Mouse (Mus musculus): Measurements from ENCODE around the gene Mga. TPM values are rescaled to one million over a fixed set of nuclear protein-coding genes. Genes with fewer than 3 reads are reported as not detected.
A peak's percentile ranks its signal among the peaks of the same experiment; 100 is the strongest.

The Mga gene
- 9.9 and 14.3 TPM in 2 replicates for polyA plus RNA-seq (2012; ENCODE audit: insufficient read depth, insufficient read length, missing spikeins)

GRCm38 (mm10) chr2:119897090-119897732 lies at the start of gene Mga:
Mga (plus strand) TSS chr2:119897228.
- H3K4me3 ChIP-seq (ENCODE audit: insufficient read depth, low read depth, low read length), result peak within 1 kb of the TSS; percentile 62

GRCm38 (mm10) chr2:119853811-119854210 lies 43.2 kb upstream of the Mga start:
- Histone ChIP-seq H3K27ac (replicated peaks; ENCODE audit: low read depth, low read length) (no peak overlapping the region), H3K4me3 (ENCODE audit: insufficient read depth, low read depth, low read length) (no peak overlapping the region), H3K4me1 (ENCODE audit: control insufficient read depth, insufficient read depth, insufficient read length, low read length) (no peaks in the 10 kb centered on the region)

More at GRCm38 (mm10) chr2:119897090-119897732, at the start of gene Mga:
- Histone ChIP-seq H3K27ac (replicated peaks; ENCODE audit: low read depth, low read length) (peak within 1 kb of the TSS; percentile 82), H3K4me1 (ENCODE audit: control insufficient read depth, insufficient read depth, insufficient read length, low read length) (peaks cover 7% of the 10 kb centered on the region)

DNA sequence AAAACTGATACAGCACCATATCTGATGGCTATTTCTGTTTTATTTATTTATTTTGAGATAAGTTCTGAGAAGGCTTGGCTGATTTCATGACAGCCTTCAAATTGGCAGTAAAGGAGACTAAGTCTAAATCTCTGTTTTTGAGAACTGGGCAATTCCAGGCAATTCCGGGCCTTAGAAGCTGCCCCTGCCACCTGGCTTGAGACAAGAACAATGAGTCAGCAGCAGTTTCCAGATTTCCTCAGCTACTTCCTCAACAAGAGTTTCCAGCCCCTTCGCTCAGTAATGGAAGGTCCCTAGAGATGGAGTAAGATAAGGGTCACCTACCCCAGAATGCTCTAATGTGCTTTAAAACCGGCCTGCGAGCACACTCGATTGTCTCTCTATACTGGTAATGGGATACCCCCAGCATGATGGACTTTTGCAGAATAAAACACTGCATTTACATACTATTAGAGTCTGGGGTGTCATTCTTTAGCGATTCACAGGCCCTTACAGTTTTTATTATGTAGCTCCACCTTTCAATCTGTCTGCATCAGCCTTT lies 41.6 kb upstream of the Mga start:
- Histone ChIP-seq H3K27ac (replicated peaks; ENCODE audit: low read depth, low read length) (no peak overlapping the region), H3K4me3 (ENCODE audit: insufficient read depth, low read depth, low read length) (no peak overlapping the region), H3K4me1 (ENCODE audit: control insufficient read depth, insufficient read depth, insufficient read length, low read length) (no peaks in the 10 kb centered on the region)

DNA sequence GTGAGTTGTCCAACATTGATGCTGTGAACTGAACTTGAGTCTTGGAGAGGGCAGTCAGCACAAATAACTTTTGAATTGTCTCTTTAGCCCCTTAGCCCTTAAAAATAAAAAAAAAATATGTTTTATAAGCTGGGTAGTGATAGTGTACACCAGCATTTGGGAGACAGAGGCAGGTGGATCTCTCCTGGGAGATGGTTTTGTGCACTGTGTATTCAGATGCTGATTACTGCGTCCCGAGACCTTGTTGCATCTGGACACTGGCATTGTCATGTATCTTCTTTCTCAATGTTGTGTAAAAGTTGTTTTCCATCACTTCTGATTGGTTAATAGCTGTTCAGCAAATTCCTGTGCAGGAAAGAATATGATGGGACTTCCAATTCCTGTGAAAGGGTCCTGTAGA lies 39.7 kb upstream of the Mga start:
- no peaks in the 10 kb centered on the region for H3K4me1 ChIP-seq (ENCODE audit: control insufficient read depth, insufficient read depth, insufficient read length, low read length)
- H3K27ac ChIP-seq (replicated peaks; ENCODE audit: low read depth, low read length), result no peak overlapping the region
- H3K4me3 ChIP-seq (ENCODE audit: insufficient read depth, low read depth, low read length), result no peak overlapping the region

- Histone ChIP-seq H3K27ac (replicated peaks; ENCODE audit: low read depth, low read length) (no peak overlapping the region), H3K4me1 (ENCODE audit: control insufficient read depth, insufficient read depth, insufficient read length, low read length) (no peaks in the 10 kb centered on the region), H3K4me3 (ENCODE audit: insufficient read depth, low read depth, low read length) (no peak overlapping the region)
Observed at GRCm38 (mm10) chr2:119864484-119864883, 32.5 kb upstream of the Mga start.

- Histone ChIP-seq H3K4me1 (ENCODE audit: control insufficient read depth, insufficient read depth, insufficient read length, low read length) (no peaks in the 10 kb centered on the region), H3K4me3 (ENCODE audit: insufficient read depth, low read depth, low read length) (peak overlapping the region; percentile 59), H3K27ac (replicated peaks; ENCODE audit: low read depth, low read length) (peak overlapping the region; percentile 31)
Observed at GRCm38 (mm10) chr2:119872371-119873104, 24.5 kb upstream of the Mga start.

DNA sequence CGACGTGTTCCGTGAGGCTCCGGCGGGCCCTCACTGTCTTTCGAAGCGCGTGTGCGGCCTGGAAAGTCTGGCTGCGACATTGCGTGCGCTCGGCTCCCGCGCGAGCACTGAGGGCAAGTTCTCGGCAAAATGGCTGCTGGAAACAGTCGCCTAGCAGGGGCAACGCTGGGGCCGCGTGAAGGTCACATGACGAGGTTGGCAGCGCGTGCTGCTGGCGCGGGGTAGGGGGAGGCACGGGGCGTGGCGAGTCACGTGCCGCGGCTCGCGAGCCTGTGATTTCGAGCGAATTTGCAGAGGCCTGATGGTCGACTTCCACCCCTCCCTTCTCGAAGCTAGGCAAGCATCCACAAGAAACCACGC lies 23.9 kb upstream of the Mga start:
- Histone ChIP-seq H3K27ac (replicated peaks; ENCODE audit: low read depth, low read length) (peak overlapping the region; percentile 31), H3K4me1 (ENCODE audit: control insufficient read depth, insufficient read depth, insufficient read length, low read length) (no peaks in the 10 kb centered on the region), H3K4me3 (ENCODE audit: insufficient read depth, low read depth, low read length) (peak overlapping the region; percentile 59)

DNA sequence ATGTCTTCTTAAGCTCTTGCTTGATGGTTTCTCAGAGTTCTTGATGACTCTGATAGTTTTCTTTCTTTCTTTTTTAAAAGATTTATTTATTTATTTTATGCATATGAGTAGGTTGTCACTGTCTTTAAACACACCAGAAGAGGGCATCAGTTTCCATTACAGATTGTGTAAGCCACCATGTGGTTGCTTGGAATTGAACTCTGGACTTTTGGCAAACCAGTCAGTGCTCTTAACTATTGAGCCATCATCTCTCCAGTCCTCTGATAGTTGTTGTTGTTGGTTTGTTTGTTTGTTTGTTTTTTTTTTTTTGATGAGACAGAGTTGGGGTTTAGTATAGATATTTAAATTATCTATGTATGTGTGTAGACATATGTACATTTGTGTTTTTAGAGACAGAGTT lies 21.0 kb upstream of the Mga start:
- H3K4me1 ChIP-seq (ENCODE audit: control insufficient read depth, insufficient read depth, insufficient read length, low read length), result no peaks in the 10 kb centered on the region
- H3K4me3 ChIP-seq (ENCODE audit: insufficient read depth, low read depth, low read length), result no peak overlapping the region
- no peak overlapping the region for H3K27ac ChIP-seq (replicated peaks; ENCODE audit: low read depth, low read length)

DNA sequence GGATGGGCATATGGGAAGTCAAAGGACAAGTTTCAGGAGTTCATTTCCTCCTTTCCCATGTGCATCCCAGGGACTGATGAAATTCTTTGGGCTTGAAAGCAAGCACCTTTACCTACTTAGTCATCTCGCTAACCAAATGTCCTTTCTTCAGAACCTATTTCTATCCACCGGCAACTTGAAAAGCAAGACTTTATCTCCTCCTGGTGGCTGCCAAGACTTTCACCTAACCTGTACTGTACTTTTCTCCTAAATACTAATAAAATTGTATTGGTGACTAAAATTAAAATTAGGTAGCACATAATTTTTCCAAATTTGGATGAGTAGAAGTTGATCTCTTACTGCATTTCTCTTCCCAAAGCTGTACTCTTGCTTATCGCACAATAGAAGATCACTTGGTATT lies 9.8 kb upstream of the Mga start:
- no peaks in the 10 kb centered on the region for H3K4me1 ChIP-seq (ENCODE audit: control insufficient read depth, insufficient read depth, insufficient read length, low read length)
- H3K27ac ChIP-seq (replicated peaks; ENCODE audit: low read depth, low read length), result no peak overlapping the region
- no peak overlapping the region for H3K4me3 ChIP-seq (ENCODE audit: insufficient read depth, low read depth, low read length)

DNA sequence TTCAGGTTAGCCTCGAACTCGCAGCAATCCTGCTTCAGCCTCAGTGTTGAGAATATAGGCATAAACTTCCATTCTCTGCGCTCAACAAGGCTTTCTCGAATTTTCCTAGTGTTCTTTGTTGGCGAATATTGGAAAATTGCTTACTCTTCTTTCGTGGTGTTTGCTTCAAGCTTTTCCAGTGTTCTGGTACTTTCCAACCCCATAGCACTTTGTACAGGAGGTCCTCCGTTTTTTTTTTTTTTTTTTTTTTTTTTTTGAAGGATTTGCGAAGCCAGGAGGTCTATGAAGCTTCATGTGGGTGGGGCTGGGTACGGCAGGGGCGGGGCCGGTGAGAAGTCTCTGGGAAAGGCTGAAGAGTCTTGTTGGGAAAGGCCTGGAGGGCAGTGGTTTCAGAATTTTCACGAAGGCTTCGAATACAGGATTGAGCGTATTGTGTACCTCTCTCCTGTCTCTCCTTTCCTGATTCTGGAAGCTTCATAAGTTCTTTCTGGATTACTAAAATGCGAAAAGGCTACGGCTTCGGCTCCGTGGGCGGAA lies 407 bp upstream of the Mga start:
- peaks cover 7% of the 10 kb centered on the region for H3K4me1 ChIP-seq (ENCODE audit: control insufficient read depth, insufficient read depth, insufficient read length, low read length)
- peak overlapping the region; percentile 69 for H3K27ac ChIP-seq (replicated peaks; ENCODE audit: low read depth, low read length)

DNA sequence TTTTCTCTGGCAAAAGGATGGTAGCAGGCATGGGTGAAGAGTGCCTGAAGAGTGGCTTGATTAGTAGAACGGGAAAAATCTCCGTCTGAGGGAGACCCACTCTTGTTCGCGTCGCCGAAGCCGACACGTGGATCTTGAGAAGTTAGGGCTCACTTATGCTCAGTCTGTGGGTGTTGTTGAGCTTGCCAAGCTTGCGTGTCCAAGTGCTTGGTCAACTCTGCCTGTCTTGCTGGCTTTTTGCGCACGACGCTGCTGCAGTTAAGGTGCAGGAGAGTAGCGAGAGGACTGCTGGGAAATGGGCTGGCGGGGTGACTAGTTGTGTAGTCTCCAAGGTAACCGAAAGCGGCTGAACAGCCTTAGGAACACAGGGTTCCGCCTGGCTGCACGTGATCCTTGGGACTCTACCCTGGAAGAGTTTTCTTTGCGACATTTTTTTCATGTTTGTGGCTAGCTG lies 1.1 kb downstream of the Mga start:
- H3K27ac ChIP-seq (replicated peaks; ENCODE audit: low read depth, low read length), result 0 out of 2 replicates have a peak overlapping the region, but pooled peaks have one; percentile 24
- peak overlapping the region; percentile 62 for H3K4me3 ChIP-seq (ENCODE audit: insufficient read depth, low read depth, low read length)
- peaks cover 7% of the 10 kb centered on the region for H3K4me1 ChIP-seq (ENCODE audit: control insufficient read depth, insufficient read depth, insufficient read length, low read length)

More for the DNA sequence above, 407 bp upstream of the Mga start:
- peak overlapping the region; percentile 61 for H3K4me3 ChIP-seq (ENCODE audit: insufficient read depth, low read depth, low read length)

GRCm38 (mm10) chr2:119916007-119916406 lies 19.0 kb downstream of the Mga start:
- no peak overlapping the region for H3K27ac ChIP-seq (replicated peaks; ENCODE audit: low read depth, low read length)
- H3K4me1 ChIP-seq (ENCODE audit: control insufficient read depth, insufficient read depth, insufficient read length, low read length), result no peaks in the 10 kb centered on the region
- no peak overlapping the region for H3K4me3 ChIP-seq (ENCODE audit: insufficient read depth, low read depth, low read length)

DNA sequence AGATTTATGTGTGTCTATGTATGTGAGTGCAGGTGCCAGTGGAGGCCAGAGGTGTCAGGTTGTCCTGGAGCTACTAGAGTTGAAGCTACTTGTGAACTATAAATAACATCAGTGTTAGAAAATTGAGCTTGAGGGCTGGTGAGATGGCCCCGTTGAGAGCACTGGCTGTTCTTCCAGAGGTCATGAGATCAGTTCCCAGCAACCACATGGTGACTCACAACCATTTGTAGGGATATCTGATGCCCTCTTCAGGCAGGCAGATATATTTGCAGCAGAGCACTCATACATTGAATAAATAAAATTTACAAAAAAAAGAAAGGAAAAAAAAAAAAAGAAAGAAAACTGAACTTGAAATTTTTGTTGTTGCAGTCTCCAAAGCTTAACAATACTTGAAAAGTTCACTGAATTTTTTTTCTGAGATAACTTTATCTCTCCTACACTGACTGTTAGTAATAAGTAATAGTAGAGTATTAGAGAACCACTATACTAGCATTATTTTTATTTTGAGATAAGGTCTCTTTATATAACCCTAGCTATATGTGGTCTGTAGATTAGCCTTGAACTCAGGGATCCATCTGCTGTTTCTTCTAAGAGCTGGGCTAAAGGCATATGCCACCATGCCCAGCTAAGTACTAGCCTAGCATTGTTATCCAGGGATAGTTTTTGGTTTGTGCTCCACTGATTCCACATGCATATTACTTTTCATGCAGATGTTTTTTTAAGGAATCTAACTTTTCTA lies 20.8 kb downstream of the Mga start:
- Histone ChIP-seq H3K4me3 (ENCODE audit: insufficient read depth, low read depth, low read length) (no peak overlapping the region), H3K4me1 (ENCODE audit: control insufficient read depth, insufficient read depth, insufficient read length, low read length) (no peaks in the 10 kb centered on the region), H3K27ac (replicated peaks; ENCODE audit: low read depth, low read length) (no peak overlapping the region)

DNA sequence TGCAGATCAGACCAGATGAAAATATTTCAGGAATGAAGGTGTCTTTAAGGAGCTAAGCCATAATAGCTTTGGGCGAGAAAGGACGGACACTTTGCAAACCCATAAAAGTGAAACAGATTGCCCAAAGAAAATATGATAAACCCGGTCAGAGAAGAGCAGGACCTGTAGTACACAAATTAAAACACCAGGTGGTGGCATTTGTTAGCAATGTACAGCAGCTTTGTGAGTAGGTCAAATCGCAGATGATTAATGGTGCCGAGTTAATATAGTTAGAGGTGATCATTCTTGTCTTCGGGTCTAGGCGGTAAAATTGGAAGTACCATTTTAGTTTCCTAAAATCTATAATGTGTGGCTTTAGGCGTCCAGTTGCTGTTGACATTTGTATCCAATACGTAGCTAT lies 73.5 kb downstream of the Mga start:
- H3K27ac ChIP-seq (replicated peaks; ENCODE audit: low read depth, low read length), result no peak overlapping the region
- H3K4me3 ChIP-seq (ENCODE audit: insufficient read depth, low read depth, low read length), result no peak overlapping the region
- H3K4me1 ChIP-seq (ENCODE audit: control insufficient read depth, insufficient read depth, insufficient read length, low read length), result peaks cover 4% of the 10 kb centered on the region; the same call in 1 of the 2 replicates

- no peak overlapping the region for H3K27ac ChIP-seq (replicated peaks; ENCODE audit: low read depth, low read length)
- H3K4me1 ChIP-seq (ENCODE audit: control insufficient read depth, insufficient read depth, insufficient read length, low read length), result peaks cover 4% of the 10 kb centered on the region; the same call in 1 of the 2 replicates
- no peak overlapping the region for H3K4me3 ChIP-seq (ENCODE audit: insufficient read depth, low read depth, low read length)
Observed at GRCm38 (mm10) chr2:119971316-119971715, 74.3 kb downstream of the Mga start.

Data from brown adipose tissue, adult 24 weeks (tissue).